Mouse (Mus musculus) Muller cell, postnatal 12 days (primary cell): ENCODE measurements at regions not wholly inside any gene's neighbourhood (a gene's known extent, or its start where the extent isn't known, plus 50 kb on each side); places are given as distances from the start of the nearest gene placed in this dataset.
A peak's percentile ranks its signal among the peaks of the same experiment; 100 is the strongest.

Experiments
- DNase-seq: peaks from one replicate; pipeline ENCODE4 v3.0.0-alpha.2; 2015; ENCODE audit errors: inconsistent ontology term

GRCm38 (mm10) chrX:39189417-39189816, 156.7 kb upstream of the Cypt15 start:
- DNase-seq = no peak

GRCm38 (mm10) chrX:39229683-39230082, 116.4 kb upstream of the Cypt15 start:
- no peak for DNase-seq

- DNase-seq = peak; percentile 75
These were observed 95.8 kb upstream of the Cypt15 start for GRCm38 (mm10) chrX:39250148-39250725.
